Mouse (Mus musculus): ENCODE results near the gene Esrrg.

Esrrg gene

GRCm38 (mm10) chr1:187608261-187608921 is at the start of gene Esrrg:
Gene Esrrg (plus strand): TSS chr1:187608791.
- DNase-seq (ENCODE audit: extremely low read depth, insufficient read length, low spot score), result no peak

- DNase-seq (ENCODE audit: extremely low read depth, insufficient read length, low spot score), result no peak
Observed at GRCm38 (mm10) chr1:187583982-187584381, 24.6 kb upstream of the Esrrg start.

GRCm38 (mm10) chr1:187586541-187587075 is 22.0 kb upstream of the Esrrg start:
- DNase-seq (ENCODE audit: extremely low read depth, insufficient read length, low spot score), result no peak

- no peak for DNase-seq (ENCODE audit: extremely low read depth, insufficient read length, low spot score)
Observed at GRCm38 (mm10) chr1:187602942-187603341, 5.6 kb upstream of the Esrrg start.

GRCm38 (mm10) chr1:187604063-187604484 is 4.5 kb upstream of the Esrrg start:
- no peak for DNase-seq (ENCODE audit: extremely low read depth, insufficient read length, low spot score)

GRCm38 (mm10) chr1:187604691-187605310 is 3.8 kb upstream of the Esrrg start:
- DNase-seq (ENCODE audit: extremely low read depth, insufficient read length, low spot score), result no peak

GRCm38 (mm10) chr1:187605391-187606270 is 3.0 kb upstream of the Esrrg start:
- no peak for DNase-seq (ENCODE audit: extremely low read depth, insufficient read length, low spot score)

- no peak for DNase-seq (ENCODE audit: extremely low read depth, insufficient read length, low spot score)
Observed at GRCm38 (mm10) chr1:187606271-187607040, 2.1 kb upstream of the Esrrg start.

GRCm38 (mm10) chr1:187607065-187608047 is 1.2 kb upstream of the Esrrg start:
- no peak for DNase-seq (ENCODE audit: extremely low read depth, insufficient read length, low spot score)

GRCm38 (mm10) chr1:187609021-187609852 is 646 bp downstream of the Esrrg start:
- DNase-seq (ENCODE audit: extremely low read depth, insufficient read length, low spot score), result peak; percentile 17

GRCm38 (mm10) chr1:187609853-187610230 is 1.3 kb downstream of the Esrrg start:
- DNase-seq (ENCODE audit: extremely low read depth, insufficient read length, low spot score), result no peak

- DNase-seq (ENCODE audit: extremely low read depth, insufficient read length, low spot score), result no peak
Observed at GRCm38 (mm10) chr1:187610336-187610948, 1.9 kb downstream of the Esrrg start.

- no peak for DNase-seq (ENCODE audit: extremely low read depth, insufficient read length, low spot score)
Observed at GRCm38 (mm10) chr1:187611925-187612324, 3.3 kb downstream of the Esrrg start.

GRCm38 (mm10) chr1:187613277-187613676 is 4.7 kb downstream of the Esrrg start:
- no peak for DNase-seq (ENCODE audit: extremely low read depth, insufficient read length, low spot score)

GRCm38 (mm10) chr1:187623981-187624380 is 15.4 kb downstream of the Esrrg start:
- no peak for DNase-seq (ENCODE audit: extremely low read depth, insufficient read length, low spot score)

GRCm38 (mm10) chr1:187630361-187630760 is 21.8 kb downstream of the Esrrg start:
- DNase-seq (ENCODE audit: extremely low read depth, insufficient read length, low spot score), result no peak

- DNase-seq (ENCODE audit: extremely low read depth, insufficient read length, low spot score), result no peak
Observed at GRCm38 (mm10) chr1:187631486-187631885, 22.9 kb downstream of the Esrrg start.

- DNase-seq (ENCODE audit: extremely low read depth, insufficient read length, low spot score), result no peak
Observed at GRCm38 (mm10) chr1:187645258-187645657, 36.7 kb downstream of the Esrrg start.
